Mouse (Mus musculus) thymus, postnatal 10 days (tissue): ENCODE results near the gene Caln1.
"Not testable (repeated sequence)": the region's sequence is repeated elsewhere in the genome, so short reads cannot be mapped to it uniquely, and the experiment has no call there.

Experiments
- DNase-seq, 2 experiments: peaks; one replicate each; pipeline ENCODE4 v3.0.0; 2021; ENCODE audit warnings: low spot score in 2 of 2

The Caln1 gene

GRCm38 (mm10) chr5:130547496-130547895, 178.2 kb downstream of the Caln1 start:
- no peak for DNase-seq

GRCm38 (mm10) chr5:130553916-130554315, 184.7 kb downstream of the Caln1 start:
- no peak for DNase-seq

- no peak for DNase-seq
Observed at GRCm38 (mm10) chr5:130563146-130563545, 193.9 kb downstream of the Caln1 start.

- no peak for DNase-seq
Observed at GRCm38 (mm10) chr5:130566002-130566401, 196.7 kb downstream of the Caln1 start.

GRCm38 (mm10) chr5:130577581-130577980, 208.3 kb downstream of the Caln1 start:
- DNase-seq: no peak

- no peak for DNase-seq
Observed at GRCm38 (mm10) chr5:130584042-130584441, 214.8 kb downstream of the Caln1 start.

GRCm38 (mm10) chr5:130586257-130586656, 217.0 kb downstream of the Caln1 start:
- DNase-seq: no peak

GRCm38 (mm10) chr5:130596541-130596940, 227.3 kb downstream of the Caln1 start:
- no peak for DNase-seq

GRCm38 (mm10) chr5:130613657-130614056, 244.4 kb downstream of the Caln1 start:
- DNase-seq: no peak

GRCm38 (mm10) chr5:130614209-130614608, 245.0 kb downstream of the Caln1 start:
- no peak for DNase-seq

GRCm38 (mm10) chr5:130620060-130620459, 250.8 kb downstream of the Caln1 start:
- no peak for DNase-seq

GRCm38 (mm10) chr5:130623206-130623605, 254.0 kb downstream of the Caln1 start:
- no peak for DNase-seq

- no peak for DNase-seq
Observed at GRCm38 (mm10) chr5:130627800-130628199, 258.5 kb downstream of the Caln1 start.

- no peak for DNase-seq
Observed at GRCm38 (mm10) chr5:130635397-130635796, 266.1 kb downstream of the Caln1 start.

- DNase-seq: no peak
Observed at GRCm38 (mm10) chr5:130641881-130642280, 272.6 kb downstream of the Caln1 start.

GRCm38 (mm10) chr5:130646126-130646525, 276.9 kb downstream of the Caln1 start:
- DNase-seq: not testable (repeated sequence)

GRCm38 (mm10) chr5:130658141-130658540, 288.9 kb downstream of the Caln1 start:
- no peak for DNase-seq

- DNase-seq: no peak
Observed at GRCm38 (mm10) chr5:130666091-130666490, 296.8 kb downstream of the Caln1 start.

- no peak for DNase-seq
Observed at GRCm38 (mm10) chr5:130672588-130672987, 303.3 kb downstream of the Caln1 start.

GRCm38 (mm10) chr5:130673092-130673491, 303.8 kb downstream of the Caln1 start:
- DNase-seq: no peak

- DNase-seq: no peak
Observed at GRCm38 (mm10) chr5:130677895-130678294, 308.6 kb downstream of the Caln1 start.

GRCm38 (mm10) chr5:130685911-130686658, 316.8 kb downstream of the Caln1 start:
- DNase-seq: no peak

GRCm38 (mm10) chr5:130688385-130689138, 319.3 kb downstream of the Caln1 start:
- no peak for DNase-seq
